Mouse (Mus musculus): ENCODE results near the gene Gpt2.

- TF ChIP-seq POLR2A (IDR thresholded peaks at IDR 0.05; ENCODE audit: borderline replicate concordance, low read depth, low read length) (no peak), CTCF (IDR thresholded peaks at IDR 0.05; ENCODE audit: low read depth, low read length) (no peak)
These were observed 26.3 kb upstream of the Gpt2 start for GRCm38 (mm10) chr8:85466056-85466455.

Data from bone marrow macrophage, adult 2 months (primary cell).